Mouse (Mus musculus): ENCODE results near the gene Prc1. TPM values are rescaled to one million over a fixed set of nuclear protein-coding genes. Genes with fewer than 3 reads are reported as not detected.

The Prc1 gene
- total and polyA plus RNA-seq, 3 experiments, result 14.6 to 229 (median 161) TPM

DNA sequence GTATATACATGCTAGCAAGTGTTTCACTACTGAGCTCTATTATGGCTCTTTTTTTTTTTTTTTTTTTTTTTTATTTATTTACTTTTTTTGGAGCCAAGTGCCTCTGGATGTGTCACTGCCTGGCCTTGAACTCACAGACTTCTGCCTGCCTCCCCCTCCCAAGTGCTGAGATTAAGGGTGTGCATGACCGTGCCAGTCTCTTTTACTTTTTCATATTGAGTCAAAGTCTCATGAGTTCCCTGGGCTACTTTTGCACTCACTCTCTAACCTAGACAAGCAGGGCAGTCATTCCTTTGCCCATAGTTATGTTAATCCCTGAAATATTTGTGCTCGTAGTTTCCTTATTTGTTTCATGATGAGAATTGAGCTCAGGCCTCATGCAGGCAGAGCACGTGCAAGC lies 12.6 kb upstream of the Prc1 start:
- Histone ChIP-seq H3K36me3 (replicated peaks) (peaks cover 97% of the 10 kb centered on the region), H3K9me3 (replicated peaks) (no peaks in the 10 kb centered on the region), H3K4me3 (ENCODE audit: low read depth, low read length) (no peak overlapping the region), H3K27me3 (ENCODE audit: insufficient read depth, low read length) (no peaks in the 10 kb centered on the region), H3K4me1 (ENCODE audit: insufficient read depth, low read depth, low read length) (no peaks in the 10 kb centered on the region; the same call in 1 of the 2 replicates)
- no peak for TF ChIP-seq GATA2 (IDR thresholded peaks at IDR 0.05; ENCODE audit: borderline replicate concordance, low read depth, low read length)
- TF ChIP-seq POLR2AphosphoS5 (IDR thresholded peaks at IDR 0.05; ENCODE audit: insufficient replicate concordance, low read depth, low read length), result no peak
- no peak for TF ChIP-seq CTCF (IDR thresholded peaks at IDR 0.05; ENCODE audit: low read depth, low read length)
- TF ChIP-seq GATA1 (IDR thresholded peaks at IDR 0.05; ENCODE audit: borderline replicate concordance, low read length), result no peak
- TF ChIP-seq TAL1 (conservative IDR thresholded peaks at IDR 0.05; ENCODE audit: low read depth, low read length), result no peak
- DNase-seq (ENCODE audit: low spot score) (no peak), ATAC-seq (ENCODE audit: extremely low read depth, insufficient number of reproducible peaks, low FRiP score, poor library complexity, severe bottlenecking) (no peak)

DNA sequence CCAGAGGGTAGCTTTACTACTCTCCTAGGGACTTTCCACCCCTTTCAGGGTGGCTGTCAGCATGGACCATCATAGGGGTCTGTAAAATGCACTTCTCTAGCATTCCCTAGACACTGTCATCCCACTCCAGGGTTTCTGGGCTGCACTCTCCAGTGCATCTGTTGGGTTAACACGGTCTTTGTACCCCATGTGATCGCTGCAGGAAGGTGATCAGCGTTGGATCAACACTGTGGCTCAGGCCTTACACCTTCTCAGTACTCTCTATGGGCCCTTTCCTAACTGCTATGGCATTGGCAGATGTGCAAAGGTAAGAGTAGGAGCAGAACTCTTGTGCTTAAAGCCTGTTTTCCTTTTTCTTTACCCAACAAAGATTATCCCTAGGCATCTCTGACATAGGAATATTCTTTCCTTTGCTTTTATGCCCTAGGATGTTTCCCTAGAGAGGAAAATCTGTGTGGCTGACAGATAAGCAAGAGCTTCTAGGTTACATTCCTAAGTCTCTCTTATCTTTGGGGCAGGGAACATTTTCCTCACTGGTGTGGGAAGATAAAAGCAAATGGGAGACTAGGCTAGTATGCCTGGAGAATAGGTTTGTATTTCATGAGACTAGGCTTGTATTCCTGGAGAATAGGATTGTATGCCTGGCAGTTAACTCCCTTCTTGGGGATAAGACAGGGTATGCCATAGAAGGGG lies 10.9 kb upstream of the Prc1 start:
- no peaks in the 10 kb centered on the region for H3K9me3 ChIP-seq (replicated peaks)
- H3K4me3 ChIP-seq (ENCODE audit: low read depth, low read length), result no peak overlapping the region
- peaks cover 97% of the 10 kb centered on the region for H3K36me3 ChIP-seq (replicated peaks)
- ATAC-seq (ENCODE audit: extremely low read depth, insufficient number of reproducible peaks, low FRiP score, poor library complexity, severe bottlenecking) (no peak), DNase-seq (ENCODE audit: low spot score) (no peak)
- H3K4me1 ChIP-seq (ENCODE audit: insufficient read depth, low read depth, low read length), result no peaks in the 10 kb centered on the region; the same call in 1 of the 2 replicates
- no peak for TF ChIP-seq CTCF (IDR thresholded peaks at IDR 0.05; ENCODE audit: low read depth, low read length)
- TF ChIP-seq GATA1 (IDR thresholded peaks at IDR 0.05; ENCODE audit: borderline replicate concordance, low read length), result no peak
- no peak for TF ChIP-seq GATA2 (IDR thresholded peaks at IDR 0.05; ENCODE audit: borderline replicate concordance, low read depth, low read length)
- no peak for TF ChIP-seq POLR2AphosphoS5 (IDR thresholded peaks at IDR 0.05; ENCODE audit: insufficient replicate concordance, low read depth, low read length)
- no peak for TF ChIP-seq TAL1 (conservative IDR thresholded peaks at IDR 0.05; ENCODE audit: low read depth, low read length)
- no peaks in the 10 kb centered on the region for H3K27me3 ChIP-seq (ENCODE audit: insufficient read depth, low read length)

GRCm38 (mm10) chr7:80284391-80284790 lies 9.9 kb upstream of the Prc1 start:
- H3K4me3 ChIP-seq (ENCODE audit: low read depth, low read length), result no peak overlapping the region
- no peaks in the 10 kb centered on the region for H3K9me3 ChIP-seq (replicated peaks)
- no peaks in the 10 kb centered on the region for H3K27me3 ChIP-seq (ENCODE audit: insufficient read depth, low read length)
- no peak for TF ChIP-seq TAL1 (conservative IDR thresholded peaks at IDR 0.05; ENCODE audit: low read depth, low read length)
- TF ChIP-seq POLR2AphosphoS5 (IDR thresholded peaks at IDR 0.05; ENCODE audit: insufficient replicate concordance, low read depth, low read length), result no peak
- no peak for TF ChIP-seq GATA1 (IDR thresholded peaks at IDR 0.05; ENCODE audit: borderline replicate concordance, low read length)
- TF ChIP-seq CTCF (IDR thresholded peaks at IDR 0.05; ENCODE audit: low read depth, low read length), result no peak
- TF ChIP-seq GATA2 (IDR thresholded peaks at IDR 0.05; ENCODE audit: borderline replicate concordance, low read depth, low read length), result no peak
- H3K4me1 ChIP-seq (ENCODE audit: insufficient read depth, low read depth, low read length), result no peaks in the 10 kb centered on the region; the same call in 1 of the 2 replicates
- no peak for ATAC-seq (ENCODE audit: extremely low read depth, insufficient number of reproducible peaks, low FRiP score, poor library complexity, severe bottlenecking)
- no peak for DNase-seq (ENCODE audit: low spot score)
- H3K36me3 ChIP-seq (replicated peaks), result peaks cover 95% of the 10 kb centered on the region

DNA sequence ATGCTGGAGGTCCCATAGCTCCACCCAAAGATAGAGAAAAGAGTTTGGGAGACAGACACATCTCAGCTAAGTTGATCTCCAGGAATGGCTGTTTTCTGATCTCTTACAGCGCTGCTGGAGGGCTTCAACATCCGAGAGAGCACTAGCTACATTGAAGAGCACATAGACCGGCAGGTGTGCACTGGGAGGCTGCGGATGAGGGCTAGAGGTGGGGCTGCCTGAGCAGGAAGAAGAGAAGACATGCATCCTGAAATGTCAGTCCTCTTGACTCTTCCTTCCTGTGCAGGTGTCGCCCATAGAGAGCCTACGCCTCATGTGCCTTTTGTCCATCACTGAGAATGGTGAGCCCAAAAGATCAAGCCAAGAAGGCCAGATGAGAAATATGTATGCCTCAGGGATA lies 8.5 kb upstream of the Prc1 start:
- H3K36me3 ChIP-seq (replicated peaks), result peaks cover 95% of the 10 kb centered on the region
- ATAC-seq (ENCODE audit: extremely low read depth, insufficient number of reproducible peaks, low FRiP score, poor library complexity, severe bottlenecking), result no peak
- H3K9me3 ChIP-seq (replicated peaks), result no peaks in the 10 kb centered on the region
- DNase-seq (ENCODE audit: low spot score), result no peak
- no peak for TF ChIP-seq POLR2AphosphoS5 (IDR thresholded peaks at IDR 0.05; ENCODE audit: insufficient replicate concordance, low read depth, low read length)
- TF ChIP-seq GATA2 (IDR thresholded peaks at IDR 0.05; ENCODE audit: borderline replicate concordance, low read depth, low read length), result no peak
- no peak for TF ChIP-seq TAL1 (conservative IDR thresholded peaks at IDR 0.05; ENCODE audit: low read depth, low read length)
- no peaks in the 10 kb centered on the region for H3K27me3 ChIP-seq (ENCODE audit: insufficient read depth, low read length)
- H3K4me1 ChIP-seq (ENCODE audit: insufficient read depth, low read depth, low read length), result no peaks in the 10 kb centered on the region; the same call in 1 of the 2 replicates
- no peak overlapping the region for H3K4me3 ChIP-seq (ENCODE audit: low read depth, low read length)

GRCm38 (mm10) chr7:80287736-80288135 lies 6.5 kb upstream of the Prc1 start:
- no peaks in the 10 kb centered on the region for H3K27me3 ChIP-seq (ENCODE audit: insufficient read depth, low read length)
- DNase-seq (ENCODE audit: low spot score) (no peak), ATAC-seq (ENCODE audit: extremely low read depth, insufficient number of reproducible peaks, low FRiP score, poor library complexity, severe bottlenecking) (no peak)
- H3K36me3 ChIP-seq (replicated peaks), result peaks cover 92% of the 10 kb centered on the region
- no peak overlapping the region for H3K4me3 ChIP-seq (ENCODE audit: low read depth, low read length)
- H3K9me3 ChIP-seq (replicated peaks), result no peaks in the 10 kb centered on the region
- TF ChIP-seq CTCF (IDR thresholded peaks at IDR 0.05; ENCODE audit: low read depth, low read length) (no peak), GATA2 (IDR thresholded peaks at IDR 0.05; ENCODE audit: borderline replicate concordance, low read depth, low read length) (no peak), GATA1 (IDR thresholded peaks at IDR 0.05; ENCODE audit: borderline replicate concordance, low read length) (no peak), POLR2AphosphoS5 (IDR thresholded peaks at IDR 0.05; ENCODE audit: insufficient replicate concordance, low read depth, low read length) (no peak), TAL1 (conservative IDR thresholded peaks at IDR 0.05; ENCODE audit: low read depth, low read length) (no peak)
- no peaks in the 10 kb centered on the region; the same call in 1 of the 2 replicates for H3K4me1 ChIP-seq (ENCODE audit: insufficient read depth, low read depth, low read length)

DNA sequence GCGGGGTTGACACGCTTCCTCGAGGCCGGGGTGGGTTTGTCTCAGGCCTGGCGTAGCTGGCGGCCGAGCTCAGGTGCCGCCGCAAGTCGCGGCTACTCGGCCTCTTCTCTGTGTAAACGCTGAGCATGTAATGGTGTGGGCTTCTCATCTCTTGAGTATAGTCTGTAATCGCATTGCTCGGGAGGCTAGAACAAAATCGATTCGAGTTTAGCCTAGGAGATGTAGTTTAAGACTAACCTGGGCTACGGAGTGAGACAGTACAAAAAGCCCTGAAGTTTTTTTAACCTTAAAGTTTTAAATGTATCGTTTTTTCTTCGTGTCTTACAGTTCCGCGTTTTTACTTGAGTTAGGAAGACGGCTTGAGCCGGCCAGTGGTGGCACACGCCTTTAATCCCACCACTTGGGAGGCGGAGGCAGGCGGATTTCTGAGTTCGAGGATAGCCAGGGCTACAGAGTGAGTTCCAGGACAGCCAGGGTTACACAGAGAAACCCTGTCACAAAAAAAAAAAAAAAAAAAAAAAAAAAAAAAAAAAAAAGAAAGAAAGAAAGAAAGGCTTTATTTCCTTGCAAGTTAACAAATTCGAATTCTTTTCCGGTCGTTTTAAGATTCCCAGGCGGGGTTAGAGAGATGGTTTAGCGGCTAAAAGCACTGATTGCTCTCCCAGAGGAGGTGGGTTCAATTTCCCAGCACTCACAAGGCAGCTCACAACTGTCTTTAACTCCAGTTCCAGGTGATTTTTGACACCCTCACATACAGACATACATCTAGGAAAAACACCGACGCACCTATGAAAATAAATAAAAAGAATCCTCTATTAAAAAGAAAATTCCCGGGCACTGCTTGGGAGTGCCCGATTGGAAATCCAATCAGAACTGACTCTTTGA lies 756 bp downstream of the Prc1 start:
- Histone ChIP-seq H3K4me1 (ENCODE audit: insufficient read depth, low read depth, low read length) (peaks cover 31% of the 10 kb centered on the region), H3K36me3 (replicated peaks) (peaks cover 54% of the 10 kb centered on the region), H3K27me3 (ENCODE audit: insufficient read depth, low read length) (no peaks in the 10 kb centered on the region), H3K9me3 (replicated peaks) (no peaks in the 10 kb centered on the region), H3K4me3 (ENCODE audit: low read depth, low read length) (peak overlapping the region; percentile 90)
- no peak for ATAC-seq (ENCODE audit: extremely low read depth, insufficient number of reproducible peaks, low FRiP score, poor library complexity, severe bottlenecking)
- TF ChIP-seq POLR2AphosphoS5 (IDR thresholded peaks at IDR 0.05; ENCODE audit: insufficient replicate concordance, low read depth, low read length) (no peak), CTCF (IDR thresholded peaks at IDR 0.05; ENCODE audit: low read depth, low read length) (no peak), GATA1 (IDR thresholded peaks at IDR 0.05; ENCODE audit: borderline replicate concordance, low read length) (no peak), TAL1 (conservative IDR thresholded peaks at IDR 0.05; ENCODE audit: low read depth, low read length) (no peak), GATA2 (IDR thresholded peaks at IDR 0.05; ENCODE audit: borderline replicate concordance, low read depth, low read length) (no peak)
- peak; percentile 34 for DNase-seq (ENCODE audit: low spot score)

Measured in G1E (cell line).